Mouse (Mus musculus) limb, embryonic 11.5 days (tissue): Measurements from ENCODE around the gene Sdhb. TPM values are rescaled to one million over a fixed set of nuclear protein-coding genes. Genes with fewer than 3 reads are reported as not detected.

Experiments used
- ATAC-seq: fragments of 200-750 bp; cut with Nextera tagmentation; 2 replicates; pipeline ENCODE4 v1.8.0; 2017; ENCODE audit warnings: low read depth; ENCODE audit not compliant: insufficient number of reproducible peaks, low FRiP score, low TSS enrichment
- DNase-seq: peaks from one replicate; pipeline ENCODE4 v3.0.0-alpha.2; 2015; ENCODE audit warnings: low spot score
- H3K27ac ChIP-seq: fragments of 300-500 bp; sonication (generic); replicated peaks from 2 replicates; pipeline ENCODE4 v1.5.1; 2014; ENCODE audit warnings: low read depth, mild to moderate bottlenecking, low read length
- H3K27me3 ChIP-seq: fragments of 300-500 bp; sonication (generic); 2 replicates; pipeline ENCODE4 v1.6.1; 2014; ENCODE audit warnings: mild to moderate bottlenecking, low read length, mixed read lengths; ENCODE audit not compliant: control insufficient read depth, insufficient read depth
- H3K36me3 ChIP-seq: fragments of 300-500 bp; sonication (generic); 2 replicates; pipeline ENCODE4 v1.6.1; 2014; ENCODE audit warnings: mild to moderate bottlenecking, low read length, moderate library complexity, mixed read lengths; ENCODE audit not compliant: control insufficient read depth, insufficient read depth
- H3K4me1 ChIP-seq: fragments of 300-500 bp; sonication (generic); 2 replicates; pipeline ENCODE4 v1.6.1; 2014; ENCODE audit warnings: low read length, mixed read lengths; ENCODE audit not compliant: control insufficient read depth, insufficient read depth
- H3K4me2 ChIP-seq: fragments of 300-500 bp; sonication (generic); 2 replicates; pipeline ENCODE4 v1.6.1; 2014; ENCODE audit warnings: low read depth, mild to moderate bottlenecking, moderate library complexity; ENCODE audit not compliant: severe bottlenecking
- H3K4me3 ChIP-seq: fragments of 300-500 bp; sonication (generic); 2 replicates; pipeline ENCODE4 v1.5.1; 2014; ENCODE audit warnings: low read depth, low read length
- H3K9ac ChIP-seq: fragments of 300-500 bp; sonication (generic); 2 replicates; pipeline ENCODE4 v1.6.1; 2014; ENCODE audit warnings: mild to moderate bottlenecking, low read length
- H3K9me3 ChIP-seq: fragments of 300-500 bp; sonication (generic); 2 replicates; pipeline ENCODE4 v1.6.1; 2016; ENCODE audit warnings: low read length; ENCODE audit not compliant: control insufficient read depth
- WGBS: fragments of 180-500 bp; shearing (Covaris S2); extraction: QIAGEN DNeasy Blood & Tissue Kit; methylation state at CpG from one replicate; pipeline ENCODE4 v1.1.7; 2014; 5-methylcytosine and 5-hydroxymethylcytosine counted together
- polyA plus RNA-seq: library from polyadenylated mRNA; unstranded; fragments of >200 nt; fragmentation: Nextera tagmentation; extraction: Ambion mirVana; gene quantifications from 2 replicates; pipeline ENCODE4 v1.2.1, GENCODE M21; 2014

Gene Sdhb
- polyA plus RNA-seq, 1 experiment from 2014 or later: 421 TPM

DNA sequence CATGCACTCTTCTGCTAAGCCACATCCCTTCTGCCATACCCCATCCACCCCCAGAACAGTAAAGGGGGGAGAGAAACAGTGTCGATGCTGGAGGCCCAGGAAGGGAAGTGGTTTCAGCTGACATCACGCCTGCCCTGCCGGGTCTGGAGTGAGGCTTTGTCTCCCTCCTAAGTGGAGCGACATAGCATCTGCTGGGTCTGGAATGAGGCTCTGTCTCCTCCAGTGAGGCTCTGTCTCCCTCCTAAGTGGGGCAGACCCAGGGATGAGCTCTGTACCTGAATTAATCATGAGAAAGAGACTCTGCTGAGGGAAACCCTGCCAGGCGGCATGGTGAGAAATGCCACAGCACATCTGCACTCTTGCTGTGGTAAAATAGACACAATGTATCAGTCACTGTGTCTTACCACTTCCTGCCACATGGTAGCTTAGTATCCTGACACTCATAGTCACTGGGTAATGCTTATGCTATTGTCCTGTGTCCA lies 16.0 kb upstream of the Sdhb start:
- ATAC-seq (no peak), DNase-seq (no peak)
- H3K4me3 ChIP-seq: no peak overlapping the region
- no peaks in the 10 kb centered on the region for H3K4me1 ChIP-seq
- H3K36me3 ChIP-seq: no peaks in the 10 kb centered on the region
- no peaks in the 10 kb centered on the region for H3K9me3 ChIP-seq
- H3K27me3 ChIP-seq: no peaks in the 10 kb centered on the region
- H3K9ac ChIP-seq: no peak overlapping the region
- H3K27ac ChIP-seq: no peak overlapping the region
- WGBS: 89% methylated on average over 5 of the region's 5 CpGs
- H3K4me2 ChIP-seq: no peak overlapping the region

DNA sequence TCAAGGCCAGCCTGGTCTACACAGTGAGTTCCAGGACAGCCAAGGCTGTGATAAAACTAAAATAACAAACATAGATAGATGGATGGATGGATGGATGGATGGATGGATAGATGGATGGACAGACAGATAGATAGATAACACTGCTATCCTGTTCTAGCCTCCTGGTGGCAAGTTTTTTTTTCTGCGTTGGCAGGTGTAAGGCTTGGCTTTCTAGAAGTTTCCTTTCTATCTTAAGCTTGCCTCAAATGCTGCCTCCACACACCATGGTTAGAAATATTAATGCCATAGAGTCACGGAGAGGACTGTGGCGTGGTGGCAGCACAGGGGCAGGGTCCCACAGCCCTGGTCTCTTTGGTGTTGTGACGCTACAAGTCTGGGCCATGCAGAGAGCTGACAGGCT lies 15.4 kb upstream of the Sdhb start:
- no peaks in the 10 kb centered on the region for H3K4me1 ChIP-seq
- no peak overlapping the region for H3K4me2 ChIP-seq
- ATAC-seq (no peak), DNase-seq (no peak)
- no peaks in the 10 kb centered on the region for H3K27me3 ChIP-seq
- no peaks in the 10 kb centered on the region for H3K9me3 ChIP-seq
- 91% methylated on average over 4 of the region's 4 CpGs for WGBS
- no peak overlapping the region for H3K9ac ChIP-seq
- H3K4me3 ChIP-seq: no peak overlapping the region
- H3K36me3 ChIP-seq: no peaks in the 10 kb centered on the region
- no peak overlapping the region for H3K27ac ChIP-seq

DNA sequence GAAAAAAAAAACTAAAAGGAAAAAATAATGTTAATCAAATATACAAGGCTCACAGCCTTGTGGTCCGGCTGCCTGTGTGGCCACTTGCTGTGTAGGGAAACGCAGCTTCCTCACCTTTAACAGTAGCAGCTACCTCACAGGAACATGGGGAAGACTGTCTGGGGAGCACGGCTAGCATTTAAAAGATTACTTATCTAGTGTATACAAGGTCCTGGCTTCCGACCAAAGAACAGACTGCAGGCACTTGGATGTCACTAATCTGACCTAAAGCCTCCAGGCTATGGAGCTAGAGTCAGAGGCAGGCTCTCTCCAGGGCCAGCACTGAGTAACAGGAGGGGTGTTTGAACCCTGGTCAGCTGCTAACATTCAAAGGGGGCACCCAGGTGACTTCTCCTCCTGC lies 15.0 kb upstream of the Sdhb start:
- DNase-seq: no peak

DNA sequence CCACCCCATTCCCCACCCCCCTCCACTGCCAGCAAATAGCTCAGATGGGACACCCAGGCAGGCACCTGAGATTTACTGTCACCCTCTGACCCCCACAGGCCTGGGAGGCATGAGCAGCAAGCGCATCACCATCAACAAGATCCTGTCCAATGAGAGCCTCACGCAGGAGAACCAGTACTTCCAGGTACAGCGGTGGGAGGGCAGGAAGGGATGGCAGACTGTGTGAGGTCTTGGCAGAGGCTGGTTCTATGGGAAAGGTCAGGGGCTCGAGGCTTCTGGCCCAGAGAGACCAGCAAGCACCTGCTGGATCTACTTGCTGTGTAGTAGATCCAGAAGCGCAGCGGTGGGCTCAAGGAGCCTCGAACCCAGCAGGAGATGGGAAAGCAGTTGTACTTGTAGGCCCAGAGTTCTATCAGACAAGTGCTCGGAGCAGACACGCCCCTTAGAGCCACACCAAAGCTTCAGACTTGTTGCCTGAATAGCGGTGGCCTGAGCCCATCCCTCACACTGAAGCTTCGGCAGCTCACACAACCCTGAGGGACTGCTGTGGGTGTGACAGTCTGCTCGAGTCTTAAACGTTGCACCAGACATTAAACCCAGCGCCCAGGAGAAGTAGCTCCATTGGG lies 14.3 kb upstream of the Sdhb start:
- Histone ChIP-seq H3K9me3 (no peaks in the 10 kb centered on the region), H3K36me3 (no peaks in the 10 kb centered on the region), H3K4me2 (no peak overlapping the region), H3K4me1 (no peaks in the 10 kb centered on the region), H3K27me3 (no peaks in the 10 kb centered on the region), H3K27ac (no peak overlapping the region), H3K9ac (no peak overlapping the region), H3K4me3 (no peak overlapping the region)
- 75% methylated on average over 14 of the region's 14 CpGs for WGBS
- DNase-seq: no peak
- ATAC-seq: no peak

More for the DNA sequence above, 15.0 kb upstream of the Sdhb start:
- Histone ChIP-seq H3K4me3 (no peak overlapping the region), H3K4me2 (no peak overlapping the region), H3K27me3 (no peaks in the 10 kb centered on the region), H3K4me1 (no peaks in the 10 kb centered on the region), H3K36me3 (no peaks in the 10 kb centered on the region), H3K9ac (no peak overlapping the region), H3K27ac (0 out of 2 replicates have a peak overlapping the region, but pooled peaks have one; percentile 14), H3K9me3 (no peaks in the 10 kb centered on the region)
- ATAC-seq: no peak
- WGBS: 83% methylated on average over 4 of the region's 4 CpGs

DNA sequence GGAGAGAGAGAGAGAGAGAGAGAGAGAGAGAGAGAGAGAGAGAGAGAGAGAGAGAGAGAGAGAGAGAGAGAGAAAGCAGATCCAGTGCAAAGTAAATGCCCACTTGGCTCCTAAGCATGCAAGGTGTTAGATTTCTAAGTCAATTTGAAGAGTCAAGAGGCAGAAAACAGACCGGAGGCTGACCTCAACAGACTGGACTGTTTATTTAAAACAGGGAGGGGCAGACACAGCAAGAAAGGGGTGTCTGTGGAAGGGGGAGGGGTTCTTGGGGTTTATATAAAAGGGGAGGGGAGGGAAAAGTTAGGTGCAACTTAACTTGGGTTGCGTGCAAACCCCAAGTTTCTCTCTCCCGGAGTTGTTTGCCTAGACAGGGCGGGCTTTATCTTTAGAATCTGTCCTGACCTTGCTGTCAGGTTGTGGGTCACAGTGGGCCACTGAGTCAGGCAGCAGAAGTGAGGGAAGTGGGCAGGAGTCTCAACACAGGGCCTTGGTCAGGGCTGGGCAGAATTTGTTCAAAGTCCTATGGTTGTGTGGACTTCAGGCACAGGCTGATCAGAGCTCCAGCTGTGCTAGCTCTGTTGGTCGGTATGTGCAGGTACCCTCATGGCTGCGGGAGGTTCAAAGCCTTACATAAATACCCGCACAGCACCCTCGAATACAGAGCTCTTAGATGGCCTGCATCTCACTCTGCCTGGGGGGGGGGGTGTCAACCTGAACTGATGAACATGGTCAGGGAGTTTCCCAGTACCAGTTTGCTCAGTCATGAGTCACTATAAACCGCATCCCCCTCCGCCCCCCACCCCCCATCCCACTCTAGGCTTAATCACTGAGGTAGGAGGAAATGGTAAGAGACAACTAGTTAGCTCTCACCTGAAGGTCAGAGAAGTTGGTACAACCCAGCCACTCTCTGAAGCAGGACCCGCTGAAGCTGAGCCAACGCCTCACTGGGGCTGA lies 13.2 kb upstream of the Sdhb start:
- no peaks in the 10 kb centered on the region for H3K36me3 ChIP-seq
- no peak overlapping the region for H3K9ac ChIP-seq
- H3K4me3 ChIP-seq: no peak overlapping the region
- 81% methylated on average over 12 of the region's 12 CpGs for WGBS
- DNase-seq (no peak), ATAC-seq (no peak)
- no peak overlapping the region for H3K4me2 ChIP-seq
- H3K27ac ChIP-seq: no peak overlapping the region
- no peaks in the 10 kb centered on the region for H3K9me3 ChIP-seq
- no peaks in the 10 kb centered on the region for H3K4me1 ChIP-seq
- no peaks in the 10 kb centered on the region for H3K27me3 ChIP-seq

DNA sequence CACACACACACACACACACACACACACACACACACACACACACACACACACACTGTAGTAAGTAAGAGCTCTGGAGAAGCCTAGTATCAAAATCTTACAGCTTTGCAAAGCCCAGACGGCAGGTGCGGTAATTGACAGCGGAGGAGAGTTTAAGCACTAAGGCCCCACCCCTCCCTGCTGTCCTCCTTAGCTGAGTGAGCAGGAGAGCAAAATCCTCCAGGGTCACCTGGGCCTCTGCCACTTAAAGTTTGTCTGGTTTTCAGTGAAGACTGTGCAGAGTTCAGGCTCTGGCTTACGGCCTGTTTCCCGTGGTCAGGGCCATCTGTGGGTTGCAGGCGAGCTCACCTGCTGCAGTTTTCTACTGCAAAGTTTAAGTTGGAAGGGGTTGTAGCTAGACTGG lies 12.5 kb upstream of the Sdhb start:
- Histone ChIP-seq H3K27ac (no peak overlapping the region), H3K4me1 (no peaks in the 10 kb centered on the region), H3K36me3 (no peaks in the 10 kb centered on the region), H3K4me2 (no peak overlapping the region), H3K9ac (no peak overlapping the region), H3K4me3 (no peak overlapping the region), H3K27me3 (no peaks in the 10 kb centered on the region), H3K9me3 (no peaks in the 10 kb centered on the region)
- 85% methylated on average over 6 of the region's 6 CpGs for WGBS
- no peak for ATAC-seq
- no peak for DNase-seq

DNA sequence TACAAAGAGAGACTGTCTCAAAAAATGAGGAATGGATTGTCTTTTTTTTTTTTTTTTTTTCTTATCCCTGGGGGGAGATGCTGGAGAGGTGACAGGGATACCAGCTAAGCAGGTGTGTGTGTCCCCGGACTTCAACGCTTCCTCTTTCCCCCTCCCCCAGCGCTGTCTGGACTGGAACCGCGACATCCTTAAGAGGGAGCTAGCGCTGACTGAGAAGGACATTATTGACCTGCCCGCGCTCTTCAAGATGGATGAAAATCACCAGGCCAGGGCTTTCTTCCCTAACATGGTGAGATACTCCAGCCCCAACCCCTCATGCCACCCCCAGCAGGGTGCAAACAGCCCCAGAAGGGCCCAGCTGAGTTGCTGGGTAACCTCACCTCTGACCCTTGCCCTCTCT lies 12.0 kb upstream of the Sdhb start:
- Histone ChIP-seq H3K36me3 (no peaks in the 10 kb centered on the region), H3K9me3 (no peaks in the 10 kb centered on the region), H3K4me2 (no peak overlapping the region), H3K27ac (no peak overlapping the region), H3K4me1 (no peaks in the 10 kb centered on the region), H3K9ac (no peak overlapping the region), H3K27me3 (no peaks in the 10 kb centered on the region), H3K4me3 (no peak overlapping the region)
- DNase-seq (no peak), ATAC-seq (no peak)
- 79% methylated on average over 8 of the region's 8 CpGs for WGBS

DNA sequence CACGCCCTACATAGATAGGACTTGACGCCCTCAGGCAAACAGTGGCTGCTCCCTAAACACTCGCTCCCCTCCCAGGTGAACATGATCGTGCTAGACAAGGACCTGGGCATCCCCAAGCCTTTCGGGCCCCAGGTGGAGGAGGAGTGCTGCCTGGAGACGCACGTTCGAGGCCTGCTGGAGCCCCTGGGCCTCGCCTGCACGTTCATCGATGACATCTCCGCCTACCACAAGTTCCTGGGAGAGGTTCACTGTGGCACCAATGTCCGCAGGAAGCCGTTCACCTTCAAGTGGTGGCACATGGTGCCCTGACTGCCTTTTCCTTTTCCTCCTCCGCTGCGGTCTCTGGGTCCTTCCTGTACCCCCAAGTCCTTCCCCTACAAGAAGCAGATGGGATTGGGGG lies 11.4 kb upstream of the Sdhb start:
- Histone ChIP-seq H3K27ac (no peak overlapping the region), H3K4me2 (no peak overlapping the region), H3K36me3 (no peaks in the 10 kb centered on the region), H3K27me3 (no peaks in the 10 kb centered on the region), H3K4me3 (no peak overlapping the region), H3K4me1 (no peaks in the 10 kb centered on the region), H3K9me3 (no peaks in the 10 kb centered on the region), H3K9ac (no peak overlapping the region)
- 91% methylated on average over 16 of the region's 16 CpGs for WGBS
- ATAC-seq (no peak), DNase-seq (no peak)
